Mouse (Mus musculus): ENCODE results near the gene Wasf3. TPM values are rescaled to one million over a fixed set of nuclear protein-coding genes. Genes with fewer than 3 reads are reported as not detected.
"Not testable (repeated sequence)": the region's sequence is repeated elsewhere in the genome, so short reads cannot be mapped to it uniquely, and the experiment has no call there.

The Wasf3 gene
- polyA plus RNA-seq, 1 experiment: 69.2 TPM

DNA sequence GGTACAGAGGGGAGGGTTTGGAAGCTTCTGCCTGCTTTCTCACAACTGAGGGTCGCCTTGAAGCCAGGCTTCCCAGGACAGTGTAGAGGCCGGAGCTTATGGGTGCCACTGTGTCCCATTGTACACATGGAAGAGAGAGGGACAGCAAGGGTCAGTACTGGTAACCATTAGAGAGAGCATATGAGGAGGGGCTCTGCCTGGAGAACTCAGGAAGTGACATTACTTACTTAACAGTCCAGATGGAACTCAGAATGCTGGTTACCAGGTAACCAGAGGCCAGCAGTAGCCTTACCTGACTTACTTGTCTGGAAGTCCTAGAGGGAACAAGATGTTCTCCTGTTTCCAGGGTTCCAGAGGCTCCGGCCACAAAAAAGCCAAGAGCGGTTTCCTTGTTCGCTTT is 129.0 kb downstream of the Wasf3 start, which contains the start of gene Gm3402:
Gm3402 (plus strand) TSS at position 301 of the 400 bp plus-strand sequence.
- H3K27me3 ChIP-seq (ENCODE audit: control insufficient read depth, insufficient read depth, low read length); DNase-seq; H3K4me1 ChIP-seq (ENCODE audit: control insufficient read depth, insufficient read depth, low read length); H3K27ac ChIP-seq (ENCODE audit: insufficient read depth, low read length); H3K4me3 ChIP-seq (replicated peaks; ENCODE audit: insufficient read depth, low read depth, low read length): not testable (repeated sequence)
- WGBS: 94% methylated on average over 2 of the region's 5 CpGs

Other genes with a start within 250 kb of the Wasf3 start
- not detected in 2 replicates for gene Gm5565, start 224.4 kb upstream of the Wasf3 start, polyA plus RNA-seq (2012; rRNA removed)
- gene Gm6309, start 214.3 kb upstream of the Wasf3 start, polyA plus RNA-seq (2012; rRNA removed): not detected in 2 replicates
- gene 1700001J03Rik, start 199.7 kb upstream of the Wasf3 start, polyA plus RNA-seq (2012; rRNA removed): 2.2 and 2.8 TPM in 2 replicates
- gene Rnf6, start 163.4 kb upstream of the Wasf3 start, polyA plus RNA-seq (2012; rRNA removed): 67.0 and 68.4 TPM in 2 replicates
- gene Cdk8, start 153.8 kb upstream of the Wasf3 start, polyA plus RNA-seq (2012; rRNA removed): 35.3 and 37.5 TPM in 2 replicates
- gene Gm6408, start 97.0 kb downstream of the Wasf3 start, polyA plus RNA-seq (2012; rRNA removed): 0.18 and 0.27 TPM in 2 replicates
- not detected in 2 replicates for gene Gm6370, start 106.4 kb downstream of the Wasf3 start, polyA plus RNA-seq (2012; rRNA removed)
- gene 4930449I24Rik, start 117.4 kb downstream of the Wasf3 start, polyA plus RNA-seq (2012; rRNA removed): not detected in 2 replicates
- not detected in 2 replicates for gene Gm3402, start 129.1 kb downstream of the Wasf3 start, polyA plus RNA-seq (2012; rRNA removed)
- not detected in 2 replicates for gene Gm3404, start 140.8 kb downstream of the Wasf3 start, polyA plus RNA-seq (2012; rRNA removed)
- gene Gm3409, start 152.7 kb downstream of the Wasf3 start, polyA plus RNA-seq (2012; rRNA removed): not detected in 2 replicates
- gene Gm3415, start 171.2 kb downstream of the Wasf3 start, polyA plus RNA-seq (2012; rRNA removed): not detected in 2 replicates
- gene Gpr12, start 200.3 kb downstream of the Wasf3 start, polyA plus RNA-seq (2012; rRNA removed): 12.1 and 12.7 TPM in 2 replicates

All from cerebellum, adult 2 months (tissue).